Mouse (Mus musculus) kidney, adult 2 months (tissue): ENCODE measurements around the gene Smc6. TPM values are rescaled to one million over a fixed set of nuclear protein-coding genes. Genes with fewer than 3 reads are reported as not detected.
A peak's percentile ranks its signal among the peaks of the same experiment; 100 is the strongest.

ENCODE experiments used
- DNase-seq: peaks from one replicate; pipeline ENCODE4 v3.0.0; 2021
- H3K27ac ChIP-seq: fragments of 200-500 bp; 2 replicates; pipeline ENCODE4 v1.5.1; 2012; ENCODE audit warnings: low read depth, low read length, control low read depth, inconsistent platforms; ENCODE audit not compliant: insufficient read depth
- H3K27me3 ChIP-seq: fragments of 200-500 bp; replicated peaks from 2 replicates; pipeline ENCODE4 v1.6.1; 2012; ENCODE audit warnings: mild to moderate bottlenecking, moderate library complexity, low read length, inconsistent platforms; ENCODE audit not compliant: control insufficient read depth, insufficient read depth
- H3K36me3 ChIP-seq: fragments of 200-500 bp; 2 replicates; pipeline ENCODE4 v1.6.1; 2012; ENCODE audit warnings: mild to moderate bottlenecking, moderate library complexity, low read length, inconsistent platforms; ENCODE audit not compliant: control insufficient read depth, insufficient read depth
- H3K4me1 ChIP-seq: fragments of 200-500 bp; 2 replicates; pipeline ENCODE4 v1.6.1; 2011; ENCODE audit warnings: low read length; ENCODE audit not compliant: control insufficient read depth, insufficient read depth
- H3K4me3 ChIP-seq: fragments of 200-500 bp; 2 replicates; pipeline ENCODE4 v1.5.1; 2011; ENCODE audit warnings: mild to moderate bottlenecking, low read depth, low read length, control low read depth; ENCODE audit not compliant: insufficient read depth
- CTCF ChIP-seq: fragments of 200-500 bp; conservative IDR thresholded peaks from 2 replicates; pipeline ENCODE4 v1.5.1; 2011; ENCODE audit warnings: low read depth, mild to moderate bottlenecking, control low read depth, low read length, moderate library complexity, mixed read lengths; ENCODE audit not compliant: insufficient read depth, insufficient read length
- POLR2A ChIP-seq: fragments of 200-500 bp; IDR thresholded peaks from one replicate; pipeline ENCODE4 v1.6.1; 2011; ENCODE audit warnings: low read depth, low read length, control low read depth
- WGBS: fragments of 180-500 bp; shearing (Covaris S2); methylation state at CpG from one replicate; pipeline ENCODE4 v1.1.7; 2018; 5-methylcytosine and 5-hydroxymethylcytosine counted together
- polyA plus RNA-seq: library from polyadenylated mRNA; depleted of rRNA; stranded (reverse); fragments of >200 nt; gene quantifications from 2 replicates; pipeline ENCODE4 v1.2.3, GENCODE M21; 2012

Smc6 gene
- polyA plus RNA-seq, 1 experiment = 10.8 TPM

- no peak for TF ChIP-seq CTCF
- no peak for TF ChIP-seq POLR2A
- Histone ChIP-seq H3K27ac (no peak overlapping the region), H3K4me1 (peaks cover 6% of the 10 kb centered on the region; the same call in 1 of the 2 replicates), H3K36me3 (no peaks in the 10 kb centered on the region), H3K27me3 (no peaks in the 10 kb centered on the region), H3K4me3 (no peak overlapping the region)
- WGBS = 79% methylated on average over 1 of the region's 1 CpGs
- no peak for DNase-seq
Observed at GRCm38 (mm10) chr12:11226123-11226522, 39.6 kb upstream of the Smc6 start.

GRCm38 (mm10) chr12:11226529-11227268, 39.0 kb upstream of the Smc6 start:
- TF ChIP-seq POLR2A = no peak
- TF ChIP-seq CTCF = no peak
- H3K36me3 ChIP-seq = no peaks in the 10 kb centered on the region
- peak; percentile 50 for DNase-seq
- no peak overlapping the region for H3K4me3 ChIP-seq
- H3K4me1 ChIP-seq = peaks cover 6% of the 10 kb centered on the region; the same call in 1 of the 2 replicates
- no peak overlapping the region; the same call in 1 of the 2 replicates for H3K27ac ChIP-seq
- 39% methylated on average over 5 of the region's 5 CpGs for WGBS
- no peaks in the 10 kb centered on the region for H3K27me3 ChIP-seq

- H3K27ac ChIP-seq = no peak overlapping the region
Observed at GRCm38 (mm10) chr12:11230267-11230666, 35.4 kb upstream of the Smc6 start.

GRCm38 (mm10) chr12:11235996-11236395, 29.7 kb upstream of the Smc6 start:
- WGBS = 74% methylated on average over 2 of the region's 2 CpGs
- DNase-seq = no peak
- TF ChIP-seq CTCF = no peak
- no peak for TF ChIP-seq POLR2A
- H3K36me3 ChIP-seq = no peaks in the 10 kb centered on the region
- no peaks in the 10 kb centered on the region for H3K4me1 ChIP-seq
- H3K27me3 ChIP-seq = no peaks in the 10 kb centered on the region
- no peak overlapping the region for H3K4me3 ChIP-seq
- no peak overlapping the region for H3K27ac ChIP-seq

More at GRCm38 (mm10) chr12:11230267-11230666, 35.4 kb upstream of the Smc6 start:
- Histone ChIP-seq H3K36me3 (no peaks in the 10 kb centered on the region), H3K27me3 (no peaks in the 10 kb centered on the region), H3K4me1 (peaks cover 6% of the 10 kb centered on the region; the same call in 1 of the 2 replicates), H3K4me3 (no peak overlapping the region)
- no peak for DNase-seq
- WGBS = 69% methylated on average over 2 of the region's 2 CpGs
- no peak for TF ChIP-seq POLR2A
- TF ChIP-seq CTCF = no peak

GRCm38 (mm10) chr12:11247460-11247859, 18.2 kb upstream of the Smc6 start:
- 92% methylated on average over 1 of the region's 1 CpGs for WGBS
- Histone ChIP-seq H3K4me1 (no peaks in the 10 kb centered on the region), H3K36me3 (no peaks in the 10 kb centered on the region), H3K27me3 (no peaks in the 10 kb centered on the region), H3K27ac (no peak overlapping the region), H3K4me3 (no peak overlapping the region)
- no peak for DNase-seq
- no peak for TF ChIP-seq CTCF
- TF ChIP-seq POLR2A = no peak

- TF ChIP-seq POLR2A = no peak
- TF ChIP-seq CTCF = no peak
- no peak for DNase-seq
- Histone ChIP-seq H3K4me1 (no peaks in the 10 kb centered on the region), H3K36me3 (no peaks in the 10 kb centered on the region), H3K4me3 (no peak overlapping the region), H3K27ac (no peak overlapping the region), H3K27me3 (no peaks in the 10 kb centered on the region)
- WGBS = 86% methylated on average over 3 of the region's 3 CpGs
Observed at GRCm38 (mm10) chr12:11250322-11250721, 15.4 kb upstream of the Smc6 start.

- no peak for TF ChIP-seq POLR2A
- no peak for TF ChIP-seq CTCF
- no peak for DNase-seq
- Histone ChIP-seq H3K4me3 (0 out of 2 replicates have a peak overlapping the region, but pooled peaks have one; percentile 39), H3K27me3 (no peaks in the 10 kb centered on the region), H3K27ac (no peak overlapping the region), H3K4me1 (peaks cover 9% of the 10 kb centered on the region), H3K36me3 (no peaks in the 10 kb centered on the region)
- WGBS = 2% methylated on average over 13 of the region's 13 CpGs
Observed at GRCm38 (mm10) chr12:11264895-11265294, 791 bp upstream of the Smc6 start.
